Mouse (Mus musculus): ENCODE measurements at regions not wholly inside any gene's neighbourhood (a gene's known extent, or its start where the extent isn't known, plus 50 kb on each side); places are given as distances from the start of the nearest gene placed in this dataset.

DNA sequence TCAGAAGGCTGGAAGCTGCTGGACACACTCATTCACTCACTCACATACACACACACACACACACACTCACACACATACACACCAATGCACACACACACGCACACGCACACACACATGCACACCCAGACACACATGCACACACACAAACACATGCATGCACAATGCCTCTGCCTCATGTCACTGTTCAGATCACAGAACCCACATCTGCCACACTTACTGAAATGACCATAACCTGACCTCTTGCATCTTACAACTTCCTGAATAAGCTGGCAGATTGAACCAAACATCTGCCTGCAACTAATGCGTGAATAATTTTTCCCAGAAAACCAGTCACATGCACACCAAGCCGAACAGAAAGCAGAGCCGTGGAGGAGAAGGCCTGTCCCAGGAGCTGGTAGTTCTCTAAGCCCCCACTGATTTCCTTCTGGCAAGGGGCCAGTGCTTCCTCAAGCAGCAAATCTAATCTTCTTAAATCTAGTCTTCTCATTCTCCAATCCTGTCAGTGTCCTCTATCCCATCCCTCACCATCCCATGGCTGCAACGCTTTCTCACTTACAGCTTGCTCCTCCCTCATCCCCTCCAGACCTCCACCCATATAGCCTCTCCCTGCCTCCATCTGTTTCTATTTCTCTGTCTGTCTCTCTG lies 51.1 kb upstream of the Mbnl2 start:
- WGBS (ENCODE audit: insufficient replicate concordance) = 74% methylated on average over 6 of the region's 6 CpGs
- no peaks in the 10 kb centered on the region for H3K27me3 ChIP-seq (ENCODE audit: insufficient read depth, low read length)
- TF ChIP-seq CTCF (IDR thresholded peaks at IDR 0.05; ENCODE audit: low read depth) = no peak
- TF ChIP-seq EP300 (IDR thresholded peaks at IDR 0.05; ENCODE audit: low read depth) = no peak
- no peaks in the 10 kb centered on the region for H3K9me3 ChIP-seq (ENCODE audit: low read length)
- H3K4me1 ChIP-seq (ENCODE audit: insufficient read depth) = no peaks in the 10 kb centered on the region; the same call in 1 of the 2 replicates
- H3K9ac ChIP-seq (replicated peaks) = no peak overlapping the region
- DNase-seq = no peak
- no peak overlapping the region for H3K4me2 ChIP-seq (ENCODE audit: low read depth, low read length)
- no peak for ATAC-seq
- no peaks in the 10 kb centered on the region for H3K36me3 ChIP-seq (replicated peaks; ENCODE audit: insufficient read depth, low read length)
- no peak overlapping the region for H3K4me3 ChIP-seq (ENCODE audit: low read depth, low read length)
- H3K27ac ChIP-seq (ENCODE audit: low read depth) = no peak overlapping the region

DNA sequence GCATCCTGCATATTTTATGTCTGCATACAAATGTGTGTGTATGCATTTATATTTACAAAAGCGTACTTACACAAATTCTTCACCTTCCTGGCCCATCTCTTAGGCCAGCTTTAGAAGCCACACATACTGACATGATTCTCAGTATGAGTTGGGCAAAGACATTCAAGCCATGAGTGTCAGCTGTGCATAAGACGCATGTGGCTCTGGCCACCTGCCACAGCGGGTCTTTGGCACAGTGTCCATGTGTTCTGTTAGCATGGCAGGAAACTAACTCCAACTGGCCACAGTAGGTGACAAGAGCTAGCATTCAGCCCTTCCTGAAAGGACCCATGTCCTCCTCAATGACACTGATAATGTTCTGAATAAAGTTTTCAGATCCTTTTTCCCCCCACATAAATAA lies 49.8 kb upstream of the Mbnl2 start:
- Histone ChIP-seq H3K27me3 (ENCODE audit: insufficient read depth, low read length) (no peaks in the 10 kb centered on the region), H3K9me3 (ENCODE audit: low read length) (no peaks in the 10 kb centered on the region), H3K4me1 (ENCODE audit: insufficient read depth) (no peaks in the 10 kb centered on the region; the same call in 1 of the 2 replicates), H3K4me3 (ENCODE audit: low read depth, low read length) (no peak overlapping the region), H3K4me2 (ENCODE audit: low read depth, low read length) (no peak overlapping the region), H3K27ac (ENCODE audit: low read depth) (no peak overlapping the region), H3K9ac (replicated peaks) (no peak overlapping the region), H3K36me3 (replicated peaks; ENCODE audit: insufficient read depth, low read length) (no peaks in the 10 kb centered on the region)
- 81% methylated on average over 3 of the region's 3 CpGs for WGBS (ENCODE audit: insufficient replicate concordance)
- TF ChIP-seq CTCF (IDR thresholded peaks at IDR 0.05; ENCODE audit: low read depth) (no peak), EP300 (IDR thresholded peaks at IDR 0.05; ENCODE audit: low read depth) (no peak)
- no peak for ATAC-seq
- DNase-seq = no peak
